Mouse (Mus musculus) MEL (cell line): ENCODE data around the gene Fgfr3. TPM values are rescaled to one million over a fixed set of nuclear protein-coding genes. Genes with fewer than 3 reads are reported as not detected.

Experiments
- DNase-seq: peaks from one replicate; pipeline ENCODE4 v3.0.0; 2011; ENCODE audit warnings: low read depth, low spot score
- H3K27ac ChIP-seq: 2 replicates; pipeline ENCODE4 v1.5.1; 2012; ENCODE audit warnings: low read depth, mild to moderate bottlenecking, control low read depth, low read length, moderate library complexity; ENCODE audit not compliant: control insufficient read depth
- H3K27me3 ChIP-seq, 2 experiments: fragments of 150-350 bp in 1 of 2; sonication (generic) in 1 of 2; 2 replicates each; pipeline ENCODE4 v1.6.1; 2012; ENCODE audit warnings: low read length in 2 of 2, mild to moderate bottlenecking in 2 of 2, improper control_type of control experiment in 1 of 2, moderate library complexity in 1 of 2; ENCODE audit not compliant: insufficient read depth in 2 of 2, control insufficient read depth in 1 of 2
- H3K36me3 ChIP-seq, 2 experiments: 2 replicates each; pipeline ENCODE4 v1.6.1; 2012 to 2014; ENCODE audit warnings: low read length in 2 of 2, improper control_type of control experiment in 1 of 2, inconsistent platforms in 1 of 2, mild to moderate bottlenecking in 1 of 2; ENCODE audit not compliant: insufficient read depth in 2 of 2, control insufficient read depth in 1 of 2
- H3K4me1 ChIP-seq, 2 experiments: fragments of 150-350 bp in 1 of 2; sonication (generic) in 1 of 2; 2 replicates each; pipeline ENCODE4 v1.6.1; 2012; ENCODE audit warnings: low read length in 2 of 2, improper control_type of control experiment in 1 of 2, mild to moderate bottlenecking in 1 of 2; ENCODE audit not compliant: insufficient read depth in 2 of 2, control insufficient read depth in 1 of 2
- H3K4me3 ChIP-seq, 2 experiments: fragments of 150-350 bp in 1 of 2; sonication (generic) in 1 of 2; 2 replicates each; pipeline ENCODE4 v1.5.1; 2012; ENCODE audit warnings: low read depth in 2 of 2, low read length in 2 of 2, mild to moderate bottlenecking in 2 of 2, moderate library complexity in 2 of 2, control low read depth in 1 of 2, improper control_type of control experiment in 1 of 2; ENCODE audit not compliant: control insufficient read depth in 1 of 2, insufficient read depth in 1 of 2
- H3K79me2 ChIP-seq: 2 replicates; pipeline ENCODE4 v1.6.1; 2012; ENCODE audit warnings: mild to moderate bottlenecking, low read length, moderate library complexity; ENCODE audit not compliant: control insufficient read depth, poor library complexity, insufficient read depth
- H3K9ac ChIP-seq: 2 replicates; pipeline ENCODE4 v1.6.1; 2012; ENCODE audit warnings: low read depth, mild to moderate bottlenecking, control low read depth, low read length, moderate library complexity; ENCODE audit not compliant: control insufficient read depth, poor library complexity, severe bottlenecking
- H3K9me3 ChIP-seq: fragments of 150-350 bp; sonication (generic); replicated peaks from 2 replicates; pipeline ENCODE4 v1.6.1; 2012; ENCODE audit warnings: mild to moderate bottlenecking, low read length, improper control_type of control experiment, moderate library complexity; ENCODE audit not compliant: insufficient read depth
- CTCF ChIP-seq, 3 experiments: IDR thresholded peaks in 2 of 3; conservative IDR thresholded peaks in 1 of 3; 2 replicates each; pipeline ENCODE4 v1.5.1; 2011 to 2012; ENCODE audit warnings: low read length in 3 of 3, low read depth in 2 of 3, mild to moderate bottlenecking in 2 of 3, improper control_type of control experiment in 1 of 3, inconsistent platforms in 1 of 3, mixed read lengths in 1 of 3, moderate library complexity in 1 of 3; ENCODE audit not compliant: control insufficient read depth in 1 of 3, insufficient read depth in 1 of 3, poor library complexity in 1 of 3, severe bottlenecking in 1 of 3
- ELF1 ChIP-seq: IDR thresholded peaks from 2 replicates; pipeline ENCODE4 v1.6.1; 2014; ENCODE audit warnings: low read depth, mild to moderate bottlenecking, inconsistent platforms, low read length, improper control_type of control experiment, moderate library complexity
- EP300 ChIP-seq, 2 experiments: IDR thresholded peaks; 2 replicates each; pipeline ENCODE4 v1.6.1; 2011; ENCODE audit warnings: improper control_type of control experiment in 2 of 2, low read length in 2 of 2, low read depth in 1 of 2, mild to moderate bottlenecking in 1 of 2
- ETS1 ChIP-seq: IDR thresholded peaks from 2 replicates; pipeline ENCODE4 v1.6.1; 2012; ENCODE audit warnings: low read depth, mild to moderate bottlenecking, inconsistent platforms, low read length, improper control_type of control experiment, moderate library complexity
- GABPA ChIP-seq: IDR thresholded peaks from 2 replicates; pipeline ENCODE4 v1.6.1; 2012; ENCODE audit warnings: low read depth, mild to moderate bottlenecking, inconsistent platforms, low read length, improper control_type of control experiment, moderate library complexity
- KAT2A ChIP-seq: conservative IDR thresholded peaks from 2 replicates; pipeline ENCODE4 v1.6.1; 2012; ENCODE audit warnings: low read depth, low read length, improper control_type of control experiment, inconsistent platforms
- MAFK ChIP-seq: IDR thresholded peaks from 2 replicates; pipeline ENCODE4 v1.6.1; 2011; ENCODE audit warnings: low read depth, mild to moderate bottlenecking, low read length, improper control_type of control experiment, borderline replicate concordance
- MAX ChIP-seq: IDR thresholded peaks from 2 replicates; pipeline ENCODE4 v1.6.1; 2011; ENCODE audit warnings: low read length, improper control_type of control experiment
- MAZ ChIP-seq: IDR thresholded peaks from 2 replicates; pipeline ENCODE4 v1.6.1; 2012; ENCODE audit warnings: low read depth, mild to moderate bottlenecking, inconsistent platforms, low read length, improper control_type of control experiment
- MEF2A ChIP-seq: IDR thresholded peaks from 2 replicates; pipeline ENCODE4 v1.6.1; 2014; ENCODE audit warnings: low read depth, mild to moderate bottlenecking, inconsistent platforms, low read length, improper control_type of control experiment; ENCODE audit not compliant: poor library complexity, insufficient replicate concordance, severe bottlenecking; ENCODE audit errors: extremely low read depth
- MXI1 ChIP-seq: IDR thresholded peaks from 2 replicates; pipeline ENCODE4 v1.6.1; 2011; ENCODE audit warnings: mild to moderate bottlenecking, low read depth, low read length, improper control_type of control experiment
- MYB ChIP-seq: IDR thresholded peaks from 2 replicates; pipeline ENCODE4 v1.6.1; 2011; ENCODE audit warnings: mild to moderate bottlenecking, low read depth, low read length, improper control_type of control experiment
- MYC ChIP-seq: IDR thresholded peaks from 2 replicates; pipeline ENCODE4 v1.6.1; 2011; ENCODE audit warnings: low read depth, mild to moderate bottlenecking, low read length, improper control_type of control experiment, moderate library complexity
- NELFE ChIP-seq: IDR thresholded peaks from 2 replicates; pipeline ENCODE4 v1.6.1; 2011; ENCODE audit warnings: low read depth, low read length, improper control_type of control experiment
- POLR2AphosphoS2 ChIP-seq: IDR thresholded peaks from 2 replicates; pipeline ENCODE4 v1.6.1; 2011; ENCODE audit warnings: low read length, improper control_type of control experiment
- SIN3A ChIP-seq: IDR thresholded peaks from 2 replicates; pipeline ENCODE4 v1.6.1; 2012; ENCODE audit warnings: low read length, improper control_type of control experiment, inconsistent platforms
- SMC3 ChIP-seq: IDR thresholded peaks from 2 replicates; pipeline ENCODE4 v1.6.1; 2011; ENCODE audit warnings: low read depth, low read length, improper control_type of control experiment
- TBP ChIP-seq: IDR thresholded peaks from 2 replicates; pipeline ENCODE4 v1.8.0; 2011; ENCODE audit warnings: low read depth, low read length, improper control_type of control experiment
- TCF12 ChIP-seq: IDR thresholded peaks from 2 replicates; pipeline ENCODE4 v1.6.1; 2014; ENCODE audit warnings: low read depth, mild to moderate bottlenecking, inconsistent platforms, low read length, improper control_type of control experiment, moderate library complexity
- USF1 ChIP-seq: IDR thresholded peaks from 2 replicates; pipeline ENCODE4 v1.6.1; 2014; ENCODE audit warnings: low read depth, mild to moderate bottlenecking, inconsistent platforms, low read length, improper control_type of control experiment, moderate library complexity
- ZC3H11A ChIP-seq: IDR thresholded peaks from 2 replicates; pipeline ENCODE4 v1.6.1; 2012; ENCODE audit warnings: low read depth, mild to moderate bottlenecking, inconsistent platforms, low read length, improper control_type of control experiment
- ZMIZ1 ChIP-seq: IDR thresholded peaks from 2 replicates; pipeline ENCODE4 v1.6.1; 2012; ENCODE audit warnings: low read depth, mild to moderate bottlenecking, inconsistent platforms, low read length, improper control_type of control experiment, moderate library complexity
- polyA plus RNA-seq, 2 experiments: library from polyadenylated mRNA; stranded (reverse) in 1 of 2; unstranded in 1 of 2; fragments of >175 nt in 1 of 2; fragments of >200 nt in 1 of 2; gene quantifications; 2 replicates each; pipeline versions ENCODE4 v1.2.1 to v1.2.4; 2012; ENCODE audit warnings: low replicate concordance in 2 of 2, low read depth in 1 of 2; ENCODE audit not compliant: insufficient read length in 2 of 2, insufficient read depth in 1 of 2, missing spikeins in 1 of 2
- total RNA-seq: library from RNA; depleted of rRNA; stranded (reverse); fragments of 300-350 nt; gene quantifications from 2 replicates; pipeline ENCODE4 v1.2.3, GENCODE M21; 2012

Fgfr3 gene
- total and polyA plus RNA-seq, 3 experiments: 6.0 to 10.2 TPM; not detected in 1

GRCm38 (mm10) chr5:33723019-33723640, 1.7 kb downstream of the Fgfr3 start:
- no peak overlapping the region for H3K9ac ChIP-seq
- no peak overlapping the region for H3K4me3 ChIP-seq
- peaks cover 0 to 2% of the 10 kb centered on the region in 2 experiments; a peak in 1 of 4 replicates for H3K36me3 ChIP-seq
- no peaks in the 10 kb centered on the region for H3K9me3 ChIP-seq
- no peak for DNase-seq
- H3K79me2 ChIP-seq: no peaks in the 10 kb centered on the region; the same call in 1 of the 2 replicates
- H3K27ac ChIP-seq: no peak overlapping the region
- TF ChIP-seq MYB (no peak), CTCF (IDR thresholded peaks at IDR 0.05 in 2 of 3, conservative IDR thresholded peaks at IDR 0.05 in 1 of 3; ENCODE audit: control insufficient read depth in 1 of 3, insufficient read depth in 1 of 3, low read depth in 2 of 3, low read length in 3 of 3, poor library complexity in 1 of 3, severe bottlenecking in 1 of 3) (no peak), ELF1 (no peak), ZC3H11A (no peak), SMC3 (no peak), TCF12 (no peak), MAZ (no peak), MXI1 (no peak), MEF2A (no peak), SIN3A (no peak), MAFK (no peak), USF1 (no peak), NELFE (no peak), EP300 (IDR thresholded peaks at IDR 0.05; ENCODE audit: low read depth in 1 of 2, low read length in 2 of 2) (no peak)
- no peaks in the 10 kb centered on the region for H3K27me3 ChIP-seq
- H3K4me1 ChIP-seq: peaks cover 0 to 27% of the 10 kb centered on the region in 2 experiments; a peak in 3 of 4 replicates

GRCm38 (mm10) chr5:33723641-33724465, 2.4 kb downstream of the Fgfr3 start:
- no peaks in the 10 kb centered on the region for H3K9me3 ChIP-seq
- peaks cover 0 to 2% of the 10 kb centered on the region in 2 experiments; a peak in 1 of 4 replicates for H3K36me3 ChIP-seq
- TF ChIP-seq MEF2A (no peak), POLR2AphosphoS2 (no peak), MAX (no peak), CTCF (IDR thresholded peaks at IDR 0.05 in 2 of 3, conservative IDR thresholded peaks at IDR 0.05 in 1 of 3; ENCODE audit: control insufficient read depth in 1 of 3, insufficient read depth in 1 of 3, low read depth in 2 of 3, low read length in 3 of 3, poor library complexity in 1 of 3, severe bottlenecking in 1 of 3) (no peak), TBP (no peak), KAT2A (no peak), ETS1 (no peak), GABPA (no peak), MAFK (no peak), MYC (no peak), ZMIZ1 (no peak), ELF1 (no peak), ZC3H11A (no peak), MYB (no peak)
- DNase-seq: no peak
- H3K9ac ChIP-seq: no peak overlapping the region
- H3K27me3 ChIP-seq: no peaks in the 10 kb centered on the region
- no peak overlapping the region for H3K4me3 ChIP-seq
- no peak overlapping the region for H3K27ac ChIP-seq
- H3K4me1 ChIP-seq: peaks cover 0 to 21% of the 10 kb centered on the region in 2 experiments; a peak in 3 of 4 replicates
- H3K79me2 ChIP-seq: no peaks in the 10 kb centered on the region; the same call in 1 of the 2 replicates
